In genomic region chr6:54008448-54009120, GRCm38 (mm10) we compare ENCODE assay signal across 10 mouse cellular contexts. TPM values are rescaled to one million over a fixed set of nuclear protein-coding genes. Genes with fewer than 3 reads are reported as not detected.
DNase-seq lines count a peak whose midpoint lies in the region; ATAC-seq and TF ChIP-seq lines count a peak whose summit lies in the region.
"Had no signal": no experiment of that assay in that cellular context is flagged by ENCODE, and none has a peak within 500 bp of the region (broad histone marks: within the 10 kb centered on the region; RNA-seq: fewer than 3 reads in every experiment).

No protein-coding gene starts in this region.

- no peak for DNase-seq in hindbrain, embryonic 10.5 days (ENCODE audit: low spot score)
- DNase-seq in CH12.LX (ENCODE audit: extremely low read depth), result peak; percentile 57
- peak; percentile 42 for DNase-seq in brain, adult 2 months (ENCODE audit: low read depth, low spot score)
- no peak for DNase-seq in kidney, postnatal 25 days
- DNase-seq in adrenal gland, adult 2 months, result no peak
- DNase-seq: kidney, adult 8-10 months; thymus, postnatal 36 days had no signal

- peak overlapping the region; percentile 29 for H3K4me2 ChIP-seq in hindbrain, embryonic 13.5 days
- H3K4me2 ChIP-seq in CH12.LX (ENCODE audit: insufficient read depth, low read depth, poor library complexity, severe bottlenecking), result peak overlapping the region; percentile 53

- TF ChIP-seq POLR2A in CH12.LX (IDR thresholded peaks at IDR 0.05; ENCODE audit: low read depth, low read length), result no peak

- in situ Hi-C loops in CH12.LX (cut with MboI; ENCODE audit: low pct_ligation_motif_present, low pct_unique_long_range_greater_than_20kb, low sequenced_read_pairs), result no loop called here

- TF ChIP-seq EP300 in CH12.LX (IDR thresholded peaks at IDR 0.05; ENCODE audit: low read length), result peak; percentile 57

- no peak for TF ChIP-seq RAD21 in CH12.LX (IDR thresholded peaks at IDR 0.05; ENCODE audit: low read depth, low read length)

- no peak for ATAC-seq in hindbrain, embryonic 13.5 days (ENCODE audit: low FRiP score)

- no peak overlapping the region; the same call in 1 of the 2 replicates for H3K9ac ChIP-seq in hindbrain, embryonic 13.5 days
- no peak overlapping the region for H3K9ac ChIP-seq in CH12.LX (ENCODE audit: insufficient read depth, low read depth)

- dilution Hi-C loops in CH12.LX (cut with MboI; ENCODE audit: extremely low pct_ligation_motif_present, extremely low pct_unique_long_range_greater_than_20kb, low sequenced_read_pairs), result no loop called here

- H3K4me1 ChIP-seq in hindbrain, embryonic 13.5 days (replicated peaks), result peaks cover 28% of the 10 kb centered on the region
- H3K4me1 ChIP-seq in hindbrain, embryonic 10.5 days (replicated peaks), result peaks cover 12% of the 10 kb centered on the region
- peaks cover 3 to 34% of the 10 kb centered on the region in 2 experiments; a peak in 3 of 4 replicates for H3K4me1 ChIP-seq in CH12.LX (ENCODE audit: control insufficient read depth in 1 of 2, insufficient read depth in 2 of 2)

- H3K36me3 ChIP-seq in hindbrain, embryonic 13.5 days, result no peaks in the 10 kb centered on the region
- H3K36me3 ChIP-seq in hindbrain, embryonic 10.5 days, result no peaks in the 10 kb centered on the region
- H3K36me3 ChIP-seq in CH12.LX (replicated peaks in 1 of 2; ENCODE audit: control insufficient read depth in 1 of 2, insufficient read depth in 1 of 2, low read length in 1 of 2) (no peaks in the 10 kb centered on the region), macrophage (ENCODE audit: inconsistent target) (no peaks in the 10 kb centered on the region)

- no peaks in the 10 kb centered on the region for H3K9me3 ChIP-seq in hindbrain, embryonic 13.5 days
- H3K9me3 ChIP-seq in hindbrain, embryonic 10.5 days, result no peaks in the 10 kb centered on the region
- H3K9me3 ChIP-seq in CH12.LX (replicated peaks; ENCODE audit: low read length), result no peaks in the 10 kb centered on the region

- TF ChIP-seq CTCF in CH12.LX (conservative IDR thresholded peaks at IDR 0.05 in 1 of 2, IDR thresholded peaks at IDR 0.05 in 1 of 2; ENCODE audit: low read depth in 2 of 2, low read length in 2 of 2), result no peak

- H3K79me2 ChIP-seq in CH12.LX (replicated peaks; ENCODE audit: control insufficient read depth, extremely low read depth, insufficient read depth, poor library complexity, severe bottlenecking) (no peaks in the 10 kb centered on the region), macrophage (ENCODE audit: inconsistent target) (no peaks in the 10 kb centered on the region)

- peak overlapping the region; percentile 56; the same call in 1 of the 2 replicates for H3K27ac ChIP-seq in hindbrain, embryonic 13.5 days
- no peak overlapping the region for H3K27ac ChIP-seq in hindbrain, embryonic 10.5 days
- no peak overlapping the region for H3K27ac ChIP-seq in CH12.LX (ENCODE audit: insufficient read depth, low read depth)
- peak overlapping the region; percentile 76 for H3K27ac ChIP-seq in macrophage

- no peaks in the 10 kb centered on the region for H3K27me3 ChIP-seq in hindbrain, embryonic 13.5 days
- H3K27me3 ChIP-seq in hindbrain, embryonic 10.5 days (ENCODE audit: insufficient read depth, poor library complexity, severe bottlenecking), result peaks cover 7% of the 10 kb centered on the region; the same call in 1 of the 2 replicates
- no peaks in the 10 kb centered on the region for H3K27me3 ChIP-seq in CH12.LX (replicated peaks)

- no peak overlapping the region for H3K4me3 ChIP-seq in hindbrain, embryonic 13.5 days
- no peak overlapping the region for H3K4me3 ChIP-seq in hindbrain, embryonic 10.5 days
- no peak overlapping the region for H3K4me3 ChIP-seq in CH12.LX (replicated peaks in 1 of 3; ENCODE audit: low read depth in 2 of 3, low read length in 2 of 3, poor library complexity in 1 of 3)
- no peak overlapping the region for H3K4me3 ChIP-seq in macrophage (ENCODE audit: inconsistent target)

- 46% methylated on average over 16 of the region's 16 CpGs for WGBS in hindbrain, embryonic 13.5 days
- 56% methylated on average over 16 of the region's 16 CpGs for WGBS in hindbrain, embryonic 10.5 days
- 29% methylated on average over 16 of the region's 16 CpGs for WGBS in macrophage (ENCODE audit: missing documents)

TF ChIP-seq in CH12.LX, 34 proteins besides CTCF, POLR2A, EP300 and RAD21:
- TF ChIP-seq SMC3 (IDR thresholded peaks at IDR 0.05; ENCODE audit: low read depth, low read length) (no peak), ELF1 (IDR thresholded peaks at IDR 0.05; ENCODE audit: low read depth, low read length) (peak; percentile 62), ZNF384 (IDR thresholded peaks at IDR 0.05; ENCODE audit: low read depth, low read length) (peak; percentile 78), POLR2AphosphoS2 (IDR thresholded peaks at IDR 0.05; ENCODE audit: low read depth, low read length) (no peak), MYC (IDR thresholded peaks at IDR 0.05; ENCODE audit: low read depth, low read length) (0 out of 2 replicates have a peak, but pooled peaks have one; percentile 4), BHLHE40 (IDR thresholded peaks at IDR 0.05; ENCODE audit: low read depth, low read length) (no peak), ZKSCAN1 (IDR thresholded peaks at IDR 0.05; ENCODE audit: borderline replicate concordance, low read depth, low read length) (no peak), SIN3A (IDR thresholded peaks at IDR 0.05; ENCODE audit: low read length) (peak; percentile 44; the same call in 1 of the 2 replicates), ZMIZ1 (IDR thresholded peaks at IDR 0.05; ENCODE audit: low read depth, low read length) (no peak), ETS1 (conservative IDR thresholded peaks at IDR 0.05; ENCODE audit: low read depth, low read length) (0 out of 2 replicates have a peak, but pooled peaks have one; percentile 5), CHD2 (IDR thresholded peaks at IDR 0.05; ENCODE audit: low read length) (peak; percentile 27; the same call in 1 of the 2 replicates), NRF1 (IDR thresholded peaks at IDR 0.05; ENCODE audit: low read depth, low read length) (peak; percentile 45; the same call in 1 of the 2 replicates), MXI1 (IDR thresholded peaks at IDR 0.05; ENCODE audit: low read depth, low read length) (0 out of 2 replicates have a peak, but pooled peaks have one; percentile 21), USF2 (conservative IDR thresholded peaks at IDR 0.05; ENCODE audit: low read depth, low read length) (no peak), MAX (IDR thresholded peaks at IDR 0.05; ENCODE audit: low read length) (no peak), NELFE (IDR thresholded peaks at IDR 0.05; ENCODE audit: low read depth, low read length) (0 out of 2 replicates have a peak, but pooled peaks have one; percentile 14)

RNA-seq across cellular contexts. Expression of gene Cpvl, which starts 30.1 kb away (rescaled TPM):
- polyA plus RNA-seq in hindbrain, embryonic 13.5 days (2015; fragmentation: Nextera tagmentation; extraction: Ambion mirVana), result 0.13 TPM in 1 of 2 replicates, not detected in the other
- 0.24 TPM in 1 of 2 replicates, not detected in the other for polyA plus RNA-seq in hindbrain, embryonic 10.5 days (2016; fragmentation: Nextera tagmentation; extraction: Ambion mirVana)
- not detected in 2 replicates for total RNA-seq in CH12.LX (2012; rRNA removed)
- not detected in 2 replicates for total RNA-seq in CH12.LX (2014; rRNA removed)
- polyA plus RNA-seq in CH12.LX (2012; ENCODE audit: insufficient read length, low read depth), result 0.22 TPM in 1 of 2 replicates, not detected in the other
- total RNA-seq in macrophage (2018; cell fraction: chromatin; rRNA removed), result not detected
- total RNA-seq in macrophage (2018; cell fraction: cytosol; rRNA removed), result under 1 TPM in 2 of 26 experiments, not detected in 24; 0.09 to 0.14 TPM
- under 1 TPM in 1 of 26 experiments, not detected in 25; 0.40 TPM for total RNA-seq in macrophage (2018; cell fraction: nucleus; rRNA removed)
- polyA plus RNA-seq in macrophage (2018), result not detected in 3 replicates
- total RNA-seq in adrenal gland, adult 2 months (2021), result not detected
- polyA plus RNA-seq in adrenal gland, adult 2 months (2012; rRNA removed), result not detected in 2 replicates
- polyA plus RNA-seq: heart, embryonic 14.5 days had no signal

RNA-seq across cellular contexts. Expression of gene Chn2, which starts 30.8 kb away (rescaled TPM):
- polyA plus RNA-seq in hindbrain, embryonic 13.5 days (2015; fragmentation: Nextera tagmentation; extraction: Ambion mirVana), result 29.6 and 31.5 TPM in 2 replicates
- 13.4 and 13.5 TPM in 2 replicates for polyA plus RNA-seq in hindbrain, embryonic 10.5 days (2016; fragmentation: Nextera tagmentation; extraction: Ambion mirVana)
- total RNA-seq in CH12.LX (2012; rRNA removed) (not detected in 2 replicates), CH12.LX (2014; rRNA removed) (not detected in 2 replicates)
- polyA plus RNA-seq in CH12.LX (2012; ENCODE audit: insufficient read length, low read depth) (not detected in 2 replicates), macrophage (2018) (9.8 to 17.5 TPM (median 16.8 TPM) in 3 replicates)
- 10 to 100 TPM in 13 of 26 experiments, 1 to 10 TPM in 13; 2.6 to 27.5 (median 9.4) TPM for total RNA-seq in macrophage (2018; cell fraction: chromatin; rRNA removed)
- total RNA-seq in macrophage (2018; cell fraction: cytosol; rRNA removed), result 10 to 100 TPM in 13 of 26 experiments, 1 to 10 TPM in 13; 2.9 to 13.4 (median 8.2) TPM
- 10 to 100 TPM in 12 of 26 experiments, 1 to 10 TPM in 14; 2.1 to 24.5 (median 7.6) TPM for total RNA-seq in macrophage (2018; cell fraction: nucleus; rRNA removed)
- total RNA-seq in adrenal gland, adult 2 months (2021), result 10 to 100 TPM in 1 of 2 experiments, 1 to 10 TPM in 1; 9.2 to 13.7 TPM
- polyA plus RNA-seq in adrenal gland, adult 2 months (2012; rRNA removed), result 11.5 and 29.3 TPM in 2 replicates

Comparison
In these comparisons a context has a peak if more than half of its experiments do, and no peak if none do; other contexts are left out.
1. H3K27ac ChIP-seq: peak in hindbrain, embryonic 13.5 days (single experiment) and macrophage (single experiment); none in hindbrain, embryonic 10.5 days (single experiment) and CH12.LX (single experiment).
2. DNase-seq: peak in CH12.LX (single experiment) and brain, adult 2 months (single experiment); none in hindbrain, embryonic 10.5 days (single experiment), kidney, postnatal 25 days (0 of 2) and adrenal gland, adult 2 months (single experiment).
3. RNA of gene Chn2, which starts 30.8 kb away (polyA plus RNA-seq): 29.6 to 31.5 TPM in hindbrain, embryonic 13.5 days, 9.8 to 17.5 TPM in macrophage, 13.4 to 13.5 TPM in hindbrain, embryonic 10.5 days and 11.5 to 29.3 TPM in adrenal gland, adult 2 months; not detected in CH12.LX; every median in the first group is over 10 times any median in the second.